Mouse (Mus musculus): Measurements from ENCODE around the gene Defb21. TPM values are rescaled to one million over a fixed set of nuclear protein-coding genes. Genes with fewer than 3 reads are reported as not detected.

The Defb21 gene
- polyA plus RNA-seq, 1 experiment: not detected

- Histone ChIP-seq H3K4me1 (ENCODE audit: control insufficient read depth, insufficient read depth, low read length) (no peaks in the 10 kb centered on the region), H3K27ac (ENCODE audit: insufficient read depth, low read depth, low read length) (no peak overlapping the region), H3K4me3 (ENCODE audit: insufficient read depth, low read depth, low read length) (no peak overlapping the region)
- WGBS: 89% methylated on average over 7 of the region's 7 CpGs
- no peak for TF ChIP-seq CTCF (IDR thresholded peaks at IDR 0.05; ENCODE audit: insufficient read depth, low read depth, low read length)
- no peak for TF ChIP-seq POLR2A (IDR thresholded peaks at IDR 0.05; ENCODE audit: insufficient read depth, low read depth, low read length)
Observed at GRCm38 (mm10) chr2:152556655-152557054, 15.9 kb upstream of the Defb21 start.

- 80% methylated on average over 5 of the region's 5 CpGs for WGBS
- no peak for TF ChIP-seq POLR2A (IDR thresholded peaks at IDR 0.05; ENCODE audit: insufficient read depth, low read depth, low read length)
- no peak for TF ChIP-seq CTCF (IDR thresholded peaks at IDR 0.05; ENCODE audit: insufficient read depth, low read depth, low read length)
- Histone ChIP-seq H3K27ac (ENCODE audit: insufficient read depth, low read depth, low read length) (no peak within 1 kb of the TSS), H3K4me3 (ENCODE audit: insufficient read depth, low read depth, low read length) (no peak within 1 kb of the TSS), H3K4me1 (ENCODE audit: control insufficient read depth, insufficient read depth, low read length) (no peaks in the 10 kb centered on the region)
Observed at GRCm38 (mm10) chr2:152569038-152569437, 3.5 kb upstream of the Defb21 start, which contains the start of gene Gm17416. Gm17416 (plus strand) TSS chr2:152569338.

GRCm38 (mm10) chr2:152569881-152570280, 2.7 kb upstream of the Defb21 start:
- Histone ChIP-seq H3K4me3 (ENCODE audit: insufficient read depth, low read depth, low read length) (no peak overlapping the region), H3K27ac (ENCODE audit: insufficient read depth, low read depth, low read length) (no peak overlapping the region), H3K4me1 (ENCODE audit: control insufficient read depth, insufficient read depth, low read length) (no peaks in the 10 kb centered on the region)
- TF ChIP-seq POLR2A (IDR thresholded peaks at IDR 0.05; ENCODE audit: insufficient read depth, low read depth, low read length) (no peak), CTCF (IDR thresholded peaks at IDR 0.05; ENCODE audit: insufficient read depth, low read depth, low read length) (no peak)
- WGBS: 81% methylated on average over 4 of the region's 4 CpGs

GRCm38 (mm10) chr2:152570313-152570712, 2.2 kb upstream of the Defb21 start:
- 83% methylated on average over 6 of the region's 6 CpGs for WGBS
- Histone ChIP-seq H3K27ac (ENCODE audit: insufficient read depth, low read depth, low read length) (no peak overlapping the region), H3K4me1 (ENCODE audit: control insufficient read depth, insufficient read depth, low read length) (no peaks in the 10 kb centered on the region), H3K4me3 (ENCODE audit: insufficient read depth, low read depth, low read length) (no peak overlapping the region)
- TF ChIP-seq POLR2A (IDR thresholded peaks at IDR 0.05; ENCODE audit: insufficient read depth, low read depth, low read length): no peak
- TF ChIP-seq CTCF (IDR thresholded peaks at IDR 0.05; ENCODE audit: insufficient read depth, low read depth, low read length): no peak

- Histone ChIP-seq H3K4me3 (ENCODE audit: insufficient read depth, low read depth, low read length) (no peak overlapping the region), H3K4me1 (ENCODE audit: control insufficient read depth, insufficient read depth, low read length) (no peaks in the 10 kb centered on the region), H3K27ac (ENCODE audit: insufficient read depth, low read depth, low read length) (no peak overlapping the region)
- TF ChIP-seq POLR2A (IDR thresholded peaks at IDR 0.05; ENCODE audit: insufficient read depth, low read depth, low read length) (no peak), CTCF (IDR thresholded peaks at IDR 0.05; ENCODE audit: insufficient read depth, low read depth, low read length) (no peak)
- 87% methylated on average over 8 of the region's 8 CpGs for WGBS
Observed at GRCm38 (mm10) chr2:152573484-152573883, 940 bp downstream of the Defb21 start.

GRCm38 (mm10) chr2:152580107-152580506, 7.6 kb downstream of the Defb21 start, which contains the start of gene Defb19:
Defb19 (minus strand) TSS chr2:152580312.
- Histone ChIP-seq H3K4me1 (ENCODE audit: control insufficient read depth, insufficient read depth, low read length) (no peaks in the 10 kb centered on the region), H3K4me3 (ENCODE audit: insufficient read depth, low read depth, low read length) (no peak within 1 kb of the TSS), H3K27ac (ENCODE audit: insufficient read depth, low read depth, low read length) (no peak within 1 kb of the TSS)
- WGBS: 85% methylated on average over 7 of the region's 7 CpGs
- TF ChIP-seq POLR2A (IDR thresholded peaks at IDR 0.05; ENCODE audit: insufficient read depth, low read depth, low read length): no peak
- TF ChIP-seq CTCF (IDR thresholded peaks at IDR 0.05; ENCODE audit: insufficient read depth, low read depth, low read length): no peak

GRCm38 (mm10) chr2:152580612-152581011, 8.1 kb downstream of the Defb21 start:
- Histone ChIP-seq H3K4me1 (ENCODE audit: control insufficient read depth, insufficient read depth, low read length) (no peaks in the 10 kb centered on the region), H3K27ac (ENCODE audit: insufficient read depth, low read depth, low read length) (no peak overlapping the region), H3K4me3 (ENCODE audit: insufficient read depth, low read depth, low read length) (no peak overlapping the region)
- TF ChIP-seq CTCF (IDR thresholded peaks at IDR 0.05; ENCODE audit: insufficient read depth, low read depth, low read length) (no peak), POLR2A (IDR thresholded peaks at IDR 0.05; ENCODE audit: insufficient read depth, low read depth, low read length) (no peak)
- 95% methylated on average over 11 of the region's 11 CpGs for WGBS

- no peaks in the 10 kb centered on the region for H3K4me1 ChIP-seq (ENCODE audit: control insufficient read depth, insufficient read depth, low read length)
- WGBS: 79% methylated on average over 4 of the region's 4 CpGs
- TF ChIP-seq CTCF (IDR thresholded peaks at IDR 0.05; ENCODE audit: insufficient read depth, low read depth, low read length) (no peak), POLR2A (IDR thresholded peaks at IDR 0.05; ENCODE audit: insufficient read depth, low read depth, low read length) (no peak)
- no peak overlapping the region for H3K4me3 ChIP-seq (ENCODE audit: insufficient read depth, low read depth, low read length)
- no peak overlapping the region for H3K27ac ChIP-seq (ENCODE audit: insufficient read depth, low read depth, low read length)
Observed at GRCm38 (mm10) chr2:152586926-152587560, 14.5 kb downstream of the Defb21 start.

GRCm38 (mm10) chr2:152588450-152588849, 15.9 kb downstream of the Defb21 start:
- no peak overlapping the region for H3K4me3 ChIP-seq (ENCODE audit: insufficient read depth, low read depth, low read length)
- 34% methylated on average over 2 of the region's 2 CpGs for WGBS
- H3K27ac ChIP-seq (ENCODE audit: insufficient read depth, low read depth, low read length): no peak overlapping the region
- H3K4me1 ChIP-seq (ENCODE audit: control insufficient read depth, insufficient read depth, low read length): no peaks in the 10 kb centered on the region
- TF ChIP-seq CTCF (IDR thresholded peaks at IDR 0.05; ENCODE audit: insufficient read depth, low read depth, low read length) (no peak), POLR2A (IDR thresholded peaks at IDR 0.05; ENCODE audit: insufficient read depth, low read depth, low read length) (no peak)
